Mouse (Mus musculus) layer of hippocampus, postnatal 10 days (tissue): ENCODE data around the gene Prkch. TPM values are rescaled to one million over a fixed set of nuclear protein-coding genes. Genes with fewer than 3 reads are reported as not detected.

Experiments
- DNase-seq, 2 experiments: peaks; one replicate each; pipeline ENCODE4 v3.0.0; 2021; ENCODE audit warnings: low spot score in 2 of 2
- total RNA-seq, 2 experiments: library from RNA; stranded (reverse); gene quantifications; 2 replicates each; pipeline ENCODE4 v1.2.3; 2021

Gene Prkch
- total RNA-seq, 2 experiments from 2014 or later, result 5.6 to 7.0 TPM

- DNase-seq, result peak; percentile 51 to 68
Measured at GRCm38 (mm10) chr12:73708920-73709319, 124.3 kb downstream of the Prkch start.

- DNase-seq, result no peak
Measured at GRCm38 (mm10) chr12:73710846-73711245, 126.2 kb downstream of the Prkch start.

DNA sequence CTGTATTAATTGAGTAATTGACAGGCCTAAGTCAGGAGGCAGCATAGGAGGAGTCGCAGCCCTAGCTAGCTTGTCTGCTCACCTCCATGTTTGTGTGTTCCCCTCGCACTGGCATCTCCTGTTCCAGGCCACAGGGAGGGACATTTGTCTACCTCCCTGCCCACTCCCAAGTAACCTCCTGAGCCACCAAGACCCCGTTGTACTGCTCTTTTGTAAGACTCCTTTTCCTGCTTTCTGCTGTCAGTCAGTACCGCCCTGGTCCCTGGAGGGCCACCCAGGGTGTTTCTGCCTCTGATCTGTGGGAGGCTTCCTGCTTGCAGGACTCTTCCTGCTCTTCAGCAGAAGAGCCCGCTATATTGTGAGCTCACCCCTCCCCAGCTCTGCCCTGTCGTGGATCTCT is 127.5 kb downstream of the Prkch start:
- DNase-seq, result no peak

- no peak for DNase-seq
Measured at GRCm38 (mm10) chr12:73714589-73714988, 130.0 kb downstream of the Prkch start.

- DNase-seq, result no peak
Measured at GRCm38 (mm10) chr12:73715331-73715730, 130.7 kb downstream of the Prkch start.

- DNase-seq, result no peak
Measured at GRCm38 (mm10) chr12:73715954-73716731, 131.5 kb downstream of the Prkch start.

DNA sequence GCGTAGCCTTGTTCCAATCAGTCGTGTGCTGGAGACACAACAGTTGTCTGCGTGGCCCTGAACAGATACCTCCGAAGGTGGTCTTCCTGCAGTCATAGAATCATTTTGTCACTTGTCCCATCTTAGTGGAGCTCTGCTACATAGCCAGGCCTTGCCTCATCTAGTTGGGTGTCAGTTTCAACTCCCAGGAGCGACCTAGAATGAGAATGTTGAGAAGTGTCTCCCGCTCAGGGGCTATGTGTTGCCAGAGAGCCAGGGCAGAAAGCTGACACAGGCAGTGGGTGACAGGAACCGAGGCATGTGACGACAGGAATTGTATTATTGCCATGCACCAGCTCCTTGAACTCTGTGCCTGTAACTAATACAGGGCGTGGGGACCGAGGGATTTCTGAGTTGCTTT is 133.4 kb downstream of the Prkch start:
- DNase-seq, result no peak

DNA sequence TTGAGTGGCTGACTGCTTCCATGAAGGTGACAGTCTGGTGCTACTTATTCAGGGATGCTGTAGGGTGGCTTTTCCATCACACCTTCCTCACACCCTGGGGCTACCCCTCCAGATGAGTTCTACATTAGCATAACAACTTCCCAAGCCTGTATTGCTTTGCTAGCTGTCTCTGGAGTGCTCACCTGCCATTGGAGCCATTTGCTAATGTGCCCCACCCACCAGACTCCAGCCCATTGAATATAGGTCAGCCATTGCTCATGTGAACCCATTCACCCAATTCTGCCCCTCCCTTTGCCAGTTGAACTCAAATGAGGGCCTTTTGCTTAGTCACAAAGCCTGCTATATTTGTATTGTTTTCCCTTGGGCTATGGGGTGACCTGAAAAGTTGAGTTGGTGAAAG is 135.2 kb downstream of the Prkch start:
- DNase-seq, result no peak

DNA sequence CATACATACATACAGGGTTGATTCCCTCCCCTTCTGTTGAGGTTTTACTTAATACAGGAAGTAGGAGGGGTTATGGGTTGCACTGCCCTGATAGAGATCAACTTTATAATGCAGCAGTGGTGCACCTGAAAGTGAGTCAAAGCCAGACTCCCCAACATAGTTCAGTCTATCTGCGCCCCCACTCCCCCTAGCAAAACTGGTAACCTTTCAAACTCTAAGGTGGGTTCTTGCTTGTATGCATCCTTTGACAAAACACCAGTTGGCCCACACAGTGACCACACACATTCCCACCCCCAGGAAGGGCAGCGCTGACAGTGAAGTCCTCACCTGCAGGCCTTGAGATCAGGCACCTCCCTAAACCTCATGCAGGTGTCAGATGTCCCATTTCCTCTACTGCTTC is 135.9 kb downstream of the Prkch start:
- no peak for DNase-seq

- no peak for DNase-seq
Measured at GRCm38 (mm10) chr12:73722060-73722459, 137.5 kb downstream of the Prkch start.

DNA sequence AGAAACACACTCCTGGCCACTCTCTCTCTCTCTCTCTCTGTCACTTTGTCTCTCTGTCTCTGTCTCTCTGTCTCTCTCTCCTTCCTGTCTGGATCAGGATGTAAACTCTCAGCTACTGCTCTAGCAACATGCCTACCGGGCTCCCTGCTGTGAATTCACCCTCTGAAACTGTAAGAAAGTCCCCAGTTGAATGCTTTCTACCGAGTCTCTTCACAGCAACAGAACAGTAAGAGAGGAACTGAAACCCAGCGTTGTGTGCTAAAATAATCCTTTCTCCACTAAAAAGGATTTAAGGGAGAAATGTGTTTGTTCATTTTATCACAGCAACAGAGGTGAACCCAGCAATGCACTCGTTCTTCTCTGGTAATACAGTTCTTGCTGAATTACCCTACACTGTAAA is 138.5 kb downstream of the Prkch start:
- DNase-seq, result no peak

- no peak for DNase-seq
Measured at GRCm38 (mm10) chr12:73723887-73724286, 139.3 kb downstream of the Prkch start.

DNA sequence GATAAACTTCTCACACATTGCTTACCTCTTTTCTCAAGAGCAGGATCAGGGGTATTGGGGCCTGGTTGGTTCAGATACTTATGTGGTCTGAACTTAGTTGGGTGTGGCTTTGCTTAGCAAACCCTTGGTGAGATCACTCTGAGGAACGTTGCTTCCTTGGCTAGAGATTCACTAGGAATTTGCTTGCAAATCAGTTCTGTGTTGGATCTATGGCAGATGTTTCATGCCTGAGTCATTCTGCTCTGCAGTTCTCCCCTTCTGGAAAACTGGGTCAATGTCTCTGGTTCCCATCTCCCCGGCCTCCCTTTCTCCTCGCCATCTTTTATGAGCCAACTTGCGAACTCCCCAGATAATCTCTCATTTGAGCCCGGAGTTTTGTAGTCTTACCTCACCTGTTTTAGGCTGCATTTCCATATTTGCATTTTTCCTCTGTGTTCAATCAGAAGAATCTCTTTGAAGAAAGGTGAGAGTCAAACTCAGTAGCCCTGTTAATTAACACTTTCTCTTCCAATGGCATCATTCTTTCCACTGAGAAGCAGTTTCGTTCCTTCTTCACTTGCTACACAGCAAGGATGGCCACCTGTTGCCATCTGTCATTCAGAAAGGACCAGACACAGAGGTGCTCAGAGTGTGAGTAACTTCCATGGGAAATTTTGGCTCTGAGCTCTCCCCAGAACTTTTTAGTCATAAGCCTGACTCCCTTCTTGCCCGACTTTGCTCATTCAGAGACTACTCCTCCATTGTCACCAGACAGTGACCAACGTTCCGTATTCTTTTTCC is 141.4 kb downstream of the Prkch start:
- DNase-seq, result no peak

- no peak for DNase-seq
Measured at GRCm38 (mm10) chr12:73727046-73727445, 142.4 kb downstream of the Prkch start.

DNA sequence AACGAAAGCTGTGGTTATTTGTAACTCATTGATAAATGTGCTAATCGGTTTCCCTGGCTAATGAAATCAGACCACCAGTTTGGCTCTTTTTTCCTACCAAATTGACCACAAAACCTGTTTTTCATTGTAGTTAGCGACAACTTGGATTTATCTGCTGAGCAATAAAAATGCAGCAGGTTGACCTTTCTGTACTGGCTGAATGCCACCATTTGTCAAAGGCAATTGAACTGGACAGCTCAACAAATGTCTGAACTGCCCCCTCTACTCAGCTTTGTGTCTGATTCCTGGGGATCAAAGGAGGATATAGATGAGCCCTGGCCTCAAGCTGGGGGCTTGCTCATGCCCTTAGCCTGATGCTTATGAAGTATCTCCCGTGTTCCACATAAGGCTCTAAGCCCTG is 146.0 kb downstream of the Prkch start:
- no peak for DNase-seq

- no peak for DNase-seq
Measured at GRCm38 (mm10) chr12:73731093-73731492, 146.5 kb downstream of the Prkch start.

- no peak for DNase-seq
Measured at GRCm38 (mm10) chr12:73731848-73732540, 147.4 kb downstream of the Prkch start.

DNA sequence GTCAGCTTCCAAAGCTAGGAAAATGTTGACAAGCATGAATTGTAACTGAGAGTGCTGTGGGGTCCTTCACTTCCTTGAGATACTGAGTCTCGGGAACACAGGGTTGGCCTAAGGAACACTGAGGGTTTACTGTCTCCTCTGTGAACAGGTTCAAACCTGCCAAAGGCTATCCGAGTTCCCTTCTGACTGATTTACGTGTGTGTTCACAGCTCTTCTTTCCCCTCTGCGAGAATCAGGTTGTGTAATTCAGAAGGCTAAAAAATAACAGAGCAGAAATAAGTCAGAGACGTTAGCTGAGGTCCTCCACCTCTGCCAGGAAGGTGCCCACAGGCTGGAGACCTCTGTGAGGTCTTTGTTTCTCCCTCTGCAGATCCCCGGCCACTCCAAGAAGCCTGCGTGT is 148.3 kb downstream of the Prkch start:
- DNase-seq, result no peak

DNA sequence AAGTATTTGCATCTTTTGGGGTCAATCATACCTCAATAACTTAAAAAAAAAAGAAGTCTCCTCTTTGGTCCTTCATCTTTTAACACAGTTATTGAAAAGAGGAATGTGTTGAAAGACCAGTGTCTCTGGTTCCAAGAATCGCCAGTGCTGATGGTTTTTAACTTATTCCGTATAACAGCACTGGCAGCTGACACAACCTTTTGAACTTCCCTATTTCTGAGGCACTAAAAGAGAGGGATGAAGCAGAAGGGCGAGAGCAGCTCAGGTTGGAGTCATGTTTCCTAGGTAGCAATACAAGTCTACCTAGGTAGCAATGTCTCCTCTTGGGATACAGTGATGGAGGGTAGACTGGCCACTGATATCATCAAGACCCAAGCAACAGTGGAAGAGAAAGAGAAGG is 152.3 kb downstream of the Prkch start:
- DNase-seq, result no peak

DNA sequence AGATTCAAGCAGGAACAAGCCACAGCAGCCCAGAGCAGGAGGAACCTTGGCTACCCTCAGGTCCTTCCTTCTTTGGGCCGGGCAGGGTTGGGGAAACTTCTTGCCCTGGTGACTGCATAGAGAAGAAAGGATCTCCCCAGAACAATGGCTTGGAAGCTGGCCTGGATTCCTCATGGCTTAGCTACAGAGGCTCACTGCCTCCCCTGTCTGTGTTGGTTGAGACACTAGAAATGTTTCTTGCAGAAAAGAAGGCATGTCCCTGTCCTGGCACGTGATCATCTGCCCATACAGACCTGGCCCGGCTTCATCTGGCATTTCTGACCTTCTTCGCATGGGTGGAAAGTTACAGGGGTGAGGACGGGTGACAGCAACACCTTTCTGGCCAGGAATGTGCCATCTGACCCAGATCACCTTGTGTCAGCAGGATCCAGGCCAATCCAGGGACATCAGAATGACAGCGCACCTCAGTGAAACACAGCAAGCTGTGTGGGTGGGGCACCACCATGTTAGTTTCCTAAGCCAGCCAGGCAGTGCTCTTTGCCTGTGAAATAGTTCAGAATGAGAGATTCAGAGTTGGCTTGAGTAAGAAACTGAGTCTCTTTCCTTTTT is 155.1 kb downstream of the Prkch start:
- no peak for DNase-seq

- DNase-seq, result no peak
Measured at GRCm38 (mm10) chr12:73742577-73742976, 158.0 kb downstream of the Prkch start.

DNA sequence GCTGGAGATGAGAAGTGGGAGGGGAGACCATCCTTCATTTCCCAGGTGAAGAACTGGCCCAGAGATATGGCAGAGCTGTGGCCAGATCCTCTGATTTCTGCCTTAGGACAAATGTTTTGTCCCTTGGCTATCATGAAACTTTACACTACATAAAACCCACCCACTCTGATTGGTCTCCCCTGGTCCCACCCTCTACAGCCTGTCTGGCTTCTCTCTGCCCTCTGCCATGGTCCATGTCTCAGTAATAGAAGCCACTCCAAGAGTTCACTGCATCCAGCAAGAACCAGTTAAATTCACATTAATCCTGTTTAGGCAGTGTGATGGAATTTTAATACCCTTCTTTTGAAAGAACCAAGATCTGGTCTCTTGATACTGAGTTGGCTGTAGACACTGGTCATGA is 158.5 kb downstream of the Prkch start:
- no peak for DNase-seq
